Mouse (Mus musculus) urinary bladder, adult 18-20 months (tissue): Measurements from ENCODE around the gene Gm5622.
A peak's percentile ranks its signal among the peaks of the same experiment; 100 is the strongest.
"Not testable (repeated sequence)": the region's sequence is repeated elsewhere in the genome, so short reads cannot be mapped to it uniquely, and the experiment has no call there.

Experiments
- DNase-seq, 2 experiments: peaks; one replicate each; pipeline ENCODE4 v3.0.0; 2022; ENCODE audit warnings: low spot score in 2 of 2, mixed read lengths in 2 of 2

The Gm5622 gene

GRCm38 (mm10) chr14:51552490-51552889 is at the start of gene Gm5622:
Gene Gm5622 (plus strand): TSS chr14:51552790.
- DNase-seq: no peak

- no peak for DNase-seq
These were observed 45.2 kb upstream of the Gm5622 start for GRCm38 (mm10) chr14:51507416-51507815.

- not testable (repeated sequence) for DNase-seq
These were observed 21.4 kb downstream of the Gm5622 start, which contains the start of gene Gm17175 for GRCm38 (mm10) chr14:51573963-51574362. Gene Gm17175 (minus strand): TSS chr14:51574063.

GRCm38 (mm10) chr14:51592039-51592438 is 39.4 kb downstream of the Gm5622 start, which contains the start of gene Gm17174:
Gene Gm17174 (minus strand): TSS chr14:51592139.
- not testable (repeated sequence) for DNase-seq

GRCm38 (mm10) chr14:51611210-51611609 is 58.6 kb downstream of the Gm5622 start, which contains the start of gene Gm17078:
Gene Gm17078 (minus strand): TSS chr14:51611310.
- DNase-seq: no peak

- DNase-seq: peak in 1 of 2 experiments; percentile 33
These were observed 79.8 kb downstream of the Gm5622 start for GRCm38 (mm10) chr14:51632426-51632825.

GRCm38 (mm10) chr14:51635566-51635965 is 83.0 kb downstream of the Gm5622 start, which contains the start of gene Gm4181:
Gene Gm4181 (minus strand): TSS chr14:51635666.
- not testable (repeated sequence) for DNase-seq

- no peak for DNase-seq
These were observed 124.7 kb downstream of the Gm5622 start for GRCm38 (mm10) chr14:51677269-51677668.

GRCm38 (mm10) chr14:51695368-51695767 is 142.8 kb downstream of the Gm5622 start, which contains the start of gene Gm17079:
Gene Gm17079 (minus strand): TSS chr14:51695468.
- not testable (repeated sequence) for DNase-seq
